Mouse (Mus musculus): Measurements from ENCODE around the gene Sparcl1. TPM values are rescaled to one million over a fixed set of nuclear protein-coding genes. Genes with fewer than 3 reads are reported as not detected.

The Sparcl1 gene
- total RNA-seq, 1 experiment, result 0.13 TPM

DNA sequence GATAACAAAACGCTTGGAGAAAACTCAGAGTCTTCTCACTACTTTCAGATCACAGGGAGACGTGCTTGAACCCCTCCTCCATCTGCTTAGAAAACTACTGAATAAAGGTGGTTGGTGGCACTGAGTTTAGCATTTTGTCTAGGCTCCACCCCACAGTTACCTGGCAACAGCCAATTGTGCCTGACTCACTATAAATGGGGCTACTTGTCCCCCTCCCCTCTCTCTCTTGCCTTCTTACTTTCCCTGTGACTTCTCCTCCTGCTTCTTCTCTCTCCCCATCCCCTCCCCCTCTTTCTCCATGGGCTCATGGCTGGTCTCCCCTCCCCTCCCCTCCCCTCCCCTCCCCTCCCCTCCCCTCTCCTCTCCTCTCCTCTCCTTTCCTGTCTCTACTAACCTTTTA, 9.4 kb downstream of the Sparcl1 start:
- no peak overlapping the region; the same call in 1 of the 2 replicates for H3K27ac ChIP-seq (ENCODE audit: insufficient read depth, low read depth, low read length, poor library complexity, severe bottlenecking)
- H3K36me3 ChIP-seq (ENCODE audit: control insufficient read depth, insufficient read depth, low read length, poor library complexity, severe bottlenecking), result no peaks in the 10 kb centered on the region
- in situ Hi-C loops (cut with MboI; ENCODE audit: low sequenced_read_pairs in 2 of 2, unreplicated experiment in 2 of 2), result no loop called here
- no peak for DNase-seq (ENCODE audit: low read depth, low spot score)
- H3K4me3 ChIP-seq (ENCODE audit: insufficient read depth in 1 of 2, low read depth in 1 of 2, low read length in 2 of 2, poor library complexity in 1 of 2, severe bottlenecking in 1 of 2), result no peak overlapping the region
- no peaks in the 10 kb centered on the region for H3K9me3 ChIP-seq (ENCODE audit: control insufficient read depth, insufficient read depth, low read depth, low read length)
- no peak overlapping the region for H3K9ac ChIP-seq (ENCODE audit: insufficient read depth, low read depth, low read length, poor library complexity, severe bottlenecking)
- H3K4me1 ChIP-seq (ENCODE audit: control insufficient read depth in 2 of 2, insufficient read depth in 2 of 2, low read length in 2 of 2, poor library complexity in 1 of 2), result peaks cover 21 to 23% of the 10 kb centered on the region in 2 experiments
- TF ChIP-seq ZNF384 (IDR thresholded peaks at IDR 0.05; ENCODE audit: low read depth, low read length), result no peak
- no peak for TF ChIP-seq ZC3H11A (IDR thresholded peaks at IDR 0.05; ENCODE audit: borderline replicate concordance, low read depth, low read length)
- no peak for TF ChIP-seq MAFK (IDR thresholded peaks at IDR 0.05; ENCODE audit: insufficient read depth, low read depth, low read length)
- no peak for TF ChIP-seq CHD2 (IDR thresholded peaks at IDR 0.05; ENCODE audit: low read depth, low read length)
- TF ChIP-seq HCFC1 (IDR thresholded peaks at IDR 0.05; ENCODE audit: borderline replicate concordance, insufficient read depth, low read length), result no peak

DNA sequence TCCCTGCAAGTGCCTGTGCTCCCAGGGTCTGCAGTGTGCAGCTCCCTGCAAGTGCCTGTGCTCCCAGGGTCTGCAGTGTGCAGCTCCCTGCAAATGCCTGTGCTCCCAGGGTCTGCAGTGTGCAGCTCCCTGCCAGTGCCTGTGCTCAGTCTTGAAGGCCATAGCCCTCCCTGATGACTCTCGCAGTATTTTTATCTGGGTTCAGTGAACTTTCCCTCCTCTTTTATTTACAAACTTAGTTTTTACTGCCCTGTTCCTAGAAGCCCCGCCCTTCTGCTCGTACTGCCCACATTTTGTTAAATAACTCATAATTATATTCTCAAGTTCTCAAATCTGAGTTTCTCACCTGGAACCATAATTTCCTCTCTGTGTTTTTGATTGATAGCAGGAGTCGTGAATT, 10.4 kb downstream of the Sparcl1 start:
- Histone ChIP-seq H3K27ac (ENCODE audit: insufficient read depth, low read depth, low read length, poor library complexity, severe bottlenecking) (no peak overlapping the region), H3K9ac (ENCODE audit: insufficient read depth, low read depth, low read length, poor library complexity, severe bottlenecking) (no peak overlapping the region), H3K4me1 (ENCODE audit: control insufficient read depth in 2 of 2, insufficient read depth in 2 of 2, low read length in 2 of 2, poor library complexity in 1 of 2) (peaks cover 15 to 16% of the 10 kb centered on the region in 2 experiments), H3K9me3 (ENCODE audit: control insufficient read depth, insufficient read depth, low read depth, low read length) (no peaks in the 10 kb centered on the region), H3K4me3 (ENCODE audit: insufficient read depth in 1 of 2, low read depth in 1 of 2, low read length in 2 of 2, poor library complexity in 1 of 2, severe bottlenecking in 1 of 2) (no peak overlapping the region), H3K36me3 (ENCODE audit: control insufficient read depth, insufficient read depth, low read length, poor library complexity, severe bottlenecking) (no peaks in the 10 kb centered on the region)
- no peak for DNase-seq (ENCODE audit: low read depth, low spot score)
- TF ChIP-seq ZNF384 (IDR thresholded peaks at IDR 0.05; ENCODE audit: low read depth, low read length), result no peak
- TF ChIP-seq HCFC1 (IDR thresholded peaks at IDR 0.05; ENCODE audit: borderline replicate concordance, insufficient read depth, low read length), result no peak
- in situ Hi-C loops (cut with MboI; ENCODE audit: low sequenced_read_pairs in 2 of 2, unreplicated experiment in 2 of 2), result no loop called here

DNA sequence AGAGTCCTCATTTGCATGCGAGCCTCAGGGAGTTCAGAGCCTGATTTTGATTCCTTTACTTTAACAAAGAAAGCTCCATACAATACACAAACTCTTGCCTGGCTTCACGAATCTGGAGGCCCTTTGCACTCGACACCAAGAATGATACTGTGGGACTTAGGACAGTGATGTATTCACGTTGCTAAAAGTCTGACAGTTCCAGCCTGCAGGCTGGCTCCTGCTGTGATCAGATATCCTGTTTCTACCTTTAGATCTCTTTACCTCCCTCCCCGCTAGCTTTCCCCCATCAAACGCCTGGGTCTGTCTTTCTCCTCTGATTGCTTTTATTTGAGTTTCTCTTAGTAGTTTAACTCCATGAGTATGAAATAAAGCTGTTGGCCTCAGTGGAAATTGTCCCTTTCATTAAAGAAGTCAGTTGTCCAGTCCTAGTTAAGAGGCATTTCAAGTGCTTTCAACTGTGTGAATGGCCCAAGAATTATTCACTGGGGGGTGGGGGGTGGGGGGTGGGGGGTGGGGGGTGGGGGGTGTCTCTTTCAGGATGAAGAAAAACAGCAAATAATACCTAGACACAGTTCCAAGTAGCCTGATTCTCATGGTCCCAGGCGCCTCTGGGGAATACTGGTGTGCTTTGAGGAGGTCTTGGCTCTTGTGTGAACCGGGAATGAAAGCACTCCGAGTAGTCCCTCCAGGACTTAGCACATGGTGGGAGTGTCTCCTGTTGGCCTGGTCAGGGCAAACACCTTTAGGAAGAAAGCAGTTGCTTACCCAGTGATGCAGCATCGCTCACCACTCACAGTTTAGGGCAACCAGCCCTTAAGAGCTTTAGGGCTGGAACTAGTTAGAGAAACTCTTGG, 11.6 kb downstream of the Sparcl1 start:
- Histone ChIP-seq H3K9me3 (ENCODE audit: control insufficient read depth, insufficient read depth, low read depth, low read length) (no peaks in the 10 kb centered on the region), H3K36me3 (ENCODE audit: control insufficient read depth, insufficient read depth, low read length, poor library complexity, severe bottlenecking) (no peaks in the 10 kb centered on the region), H3K27ac (ENCODE audit: insufficient read depth, low read depth, low read length, poor library complexity, severe bottlenecking) (no peak overlapping the region), H3K4me1 (ENCODE audit: control insufficient read depth in 2 of 2, insufficient read depth in 2 of 2, low read length in 2 of 2, poor library complexity in 1 of 2) (peaks cover 7 to 10% of the 10 kb centered on the region in 2 experiments), H3K9ac (ENCODE audit: insufficient read depth, low read depth, low read length, poor library complexity, severe bottlenecking) (no peak overlapping the region), H3K4me3 (ENCODE audit: insufficient read depth in 1 of 2, low read depth in 1 of 2, low read length in 2 of 2, poor library complexity in 1 of 2, severe bottlenecking in 1 of 2) (no peak overlapping the region)
- in situ Hi-C loops (cut with MboI; ENCODE audit: low sequenced_read_pairs in 2 of 2, unreplicated experiment in 2 of 2), result no loop called here
- no peak for TF ChIP-seq CHD2 (IDR thresholded peaks at IDR 0.05; ENCODE audit: low read depth, low read length)
- no peak for TF ChIP-seq MAFK (IDR thresholded peaks at IDR 0.05; ENCODE audit: insufficient read depth, low read depth, low read length)
- no peak for TF ChIP-seq ZC3H11A (IDR thresholded peaks at IDR 0.05; ENCODE audit: borderline replicate concordance, low read depth, low read length)
- no peak for TF ChIP-seq ZNF384 (IDR thresholded peaks at IDR 0.05; ENCODE audit: low read depth, low read length)
- TF ChIP-seq HCFC1 (IDR thresholded peaks at IDR 0.05; ENCODE audit: borderline replicate concordance, insufficient read depth, low read length), result no peak
- DNase-seq (ENCODE audit: low read depth, low spot score), result no peak

GRCm38 (mm10) chr5:104096078-104096938, 17.2 kb downstream of the Sparcl1 start:
- TF ChIP-seq HCFC1 (IDR thresholded peaks at IDR 0.05; ENCODE audit: borderline replicate concordance, insufficient read depth, low read length) (no peak), MAFK (IDR thresholded peaks at IDR 0.05; ENCODE audit: insufficient read depth, low read depth, low read length) (no peak), ZC3H11A (IDR thresholded peaks at IDR 0.05; ENCODE audit: borderline replicate concordance, low read depth, low read length) (no peak), ZNF384 (IDR thresholded peaks at IDR 0.05; ENCODE audit: low read depth, low read length) (no peak), CHD2 (IDR thresholded peaks at IDR 0.05; ENCODE audit: low read depth, low read length) (no peak)
- no peak overlapping the region for H3K27ac ChIP-seq (ENCODE audit: insufficient read depth, low read depth, low read length, poor library complexity, severe bottlenecking)
- H3K36me3 ChIP-seq (ENCODE audit: control insufficient read depth, insufficient read depth, low read length, poor library complexity, severe bottlenecking), result no peaks in the 10 kb centered on the region
- no peak overlapping the region for H3K4me3 ChIP-seq (ENCODE audit: insufficient read depth in 1 of 2, low read depth in 1 of 2, low read length in 2 of 2, poor library complexity in 1 of 2, severe bottlenecking in 1 of 2)
- no peaks in the 10 kb centered on the region for H3K9me3 ChIP-seq (ENCODE audit: control insufficient read depth, insufficient read depth, low read depth, low read length)
- in situ Hi-C loops (cut with MboI; ENCODE audit: low sequenced_read_pairs in 2 of 2, unreplicated experiment in 2 of 2), result no loop called here
- no peak for DNase-seq (ENCODE audit: low read depth, low spot score)
- H3K4me1 ChIP-seq (ENCODE audit: control insufficient read depth in 2 of 2, insufficient read depth in 2 of 2, low read length in 2 of 2, poor library complexity in 1 of 2), result no peaks in the 10 kb centered on the region
- no peak overlapping the region for H3K9ac ChIP-seq (ENCODE audit: insufficient read depth, low read depth, low read length, poor library complexity, severe bottlenecking)
